Mouse (Mus musculus): Measurements from ENCODE around the gene Stk11. TPM values are rescaled to one million over a fixed set of nuclear protein-coding genes. Genes with fewer than 3 reads are reported as not detected.

Stk11 gene
- polyA plus RNA-seq, 1 experiment from 2014 or later = 11.7 TPM

DNA sequence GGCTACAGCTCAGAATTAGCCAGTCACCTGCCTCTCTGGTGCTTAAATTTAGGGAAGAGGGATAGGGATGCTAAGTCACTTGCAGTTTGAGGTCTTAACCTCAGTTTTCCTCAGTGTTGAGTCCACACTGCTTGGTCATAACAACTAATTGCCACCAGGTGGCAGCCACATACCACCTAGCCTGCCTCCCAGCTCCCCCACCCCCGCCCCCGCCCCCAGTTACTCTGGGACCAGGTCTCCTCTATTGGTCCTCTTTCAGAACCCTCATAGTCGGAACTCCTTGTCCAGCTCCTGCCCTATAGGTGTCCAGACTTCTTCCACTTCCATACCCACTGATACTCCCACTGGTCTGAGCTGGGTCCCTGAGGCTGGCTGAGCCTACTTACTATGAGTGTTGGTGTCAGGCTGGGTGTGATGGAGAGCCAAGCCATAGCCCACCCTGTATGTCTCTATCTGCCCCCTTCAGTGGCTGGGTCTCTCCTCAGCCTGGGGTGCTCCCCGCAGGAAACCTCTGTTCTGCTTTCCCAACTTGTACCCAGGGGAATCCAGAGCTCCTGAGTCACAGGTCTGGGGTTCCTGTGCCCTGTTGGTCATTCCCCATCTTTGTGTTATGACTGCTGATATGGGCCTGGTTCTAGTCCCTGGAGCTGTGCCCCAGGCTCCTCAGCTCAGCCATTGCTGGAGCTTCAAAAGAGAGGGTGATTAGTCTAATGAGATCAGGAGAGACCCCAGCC lies 60.1 kb downstream of the Stk11 start:
- H3K27me3 ChIP-seq (replicated peaks; ENCODE audit: control insufficient read depth, insufficient read depth, low read length) = no peaks in the 10 kb centered on the region
- WGBS = 32% methylated on average over 4 of the region's 4 CpGs

DNA sequence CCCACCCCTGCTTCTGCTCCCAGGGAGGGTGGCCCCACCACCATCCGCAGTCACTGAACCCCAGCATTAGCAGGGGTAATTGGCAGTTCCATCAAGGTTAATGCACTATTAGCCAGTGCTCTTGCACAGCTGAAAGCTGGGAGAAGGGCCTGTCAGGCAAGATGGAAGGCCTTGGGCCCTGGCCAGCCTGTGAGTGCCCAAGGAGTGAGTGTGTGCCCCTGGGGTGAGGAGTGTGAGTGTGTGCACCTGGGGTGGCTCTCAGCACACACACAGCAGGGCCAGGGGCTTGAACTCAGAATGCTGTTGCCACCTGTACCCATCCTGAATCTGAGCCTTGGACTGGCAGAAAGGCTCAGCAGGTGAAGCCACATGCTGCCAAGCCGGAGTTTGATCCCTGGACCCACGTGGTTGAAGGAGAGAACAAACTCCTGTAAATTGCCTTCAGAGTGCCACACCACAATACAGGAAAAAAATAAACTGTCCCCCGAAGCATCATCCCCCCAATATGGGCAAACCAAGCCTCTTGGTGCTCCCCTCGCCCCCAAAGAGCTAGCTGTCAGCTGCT lies 60.7 kb downstream of the Stk11 start:
- no peaks in the 10 kb centered on the region for H3K9me3 ChIP-seq (ENCODE audit: control insufficient read depth)
- WGBS = 78% methylated on average over 5 of the region's 5 CpGs

More for the DNA sequence above, 60.1 kb downstream of the Stk11 start:
- Histone ChIP-seq H3K4me3 (ENCODE audit: low read depth, low read length) (no peak overlapping the region), H3K4me1 (replicated peaks; ENCODE audit: control insufficient read depth, insufficient read depth, low read length) (no peaks in the 10 kb centered on the region), H3K9me3 (ENCODE audit: control insufficient read depth) (no peaks in the 10 kb centered on the region), H3K36me3 (ENCODE audit: control insufficient read depth, insufficient read depth) (peaks cover 18% of the 10 kb centered on the region), H3K27ac (ENCODE audit: low read depth, low read length) (no peak overlapping the region), H3K9ac (ENCODE audit: low read depth, low read length) (no peak overlapping the region), H3K4me2 (replicated peaks; ENCODE audit: low read depth) (no peak overlapping the region)
- peak; percentile 80 for TF ChIP-seq CTCF (IDR thresholded peaks at IDR 0.05; ENCODE audit: low read depth)
- no peak for ATAC-seq

DNA sequence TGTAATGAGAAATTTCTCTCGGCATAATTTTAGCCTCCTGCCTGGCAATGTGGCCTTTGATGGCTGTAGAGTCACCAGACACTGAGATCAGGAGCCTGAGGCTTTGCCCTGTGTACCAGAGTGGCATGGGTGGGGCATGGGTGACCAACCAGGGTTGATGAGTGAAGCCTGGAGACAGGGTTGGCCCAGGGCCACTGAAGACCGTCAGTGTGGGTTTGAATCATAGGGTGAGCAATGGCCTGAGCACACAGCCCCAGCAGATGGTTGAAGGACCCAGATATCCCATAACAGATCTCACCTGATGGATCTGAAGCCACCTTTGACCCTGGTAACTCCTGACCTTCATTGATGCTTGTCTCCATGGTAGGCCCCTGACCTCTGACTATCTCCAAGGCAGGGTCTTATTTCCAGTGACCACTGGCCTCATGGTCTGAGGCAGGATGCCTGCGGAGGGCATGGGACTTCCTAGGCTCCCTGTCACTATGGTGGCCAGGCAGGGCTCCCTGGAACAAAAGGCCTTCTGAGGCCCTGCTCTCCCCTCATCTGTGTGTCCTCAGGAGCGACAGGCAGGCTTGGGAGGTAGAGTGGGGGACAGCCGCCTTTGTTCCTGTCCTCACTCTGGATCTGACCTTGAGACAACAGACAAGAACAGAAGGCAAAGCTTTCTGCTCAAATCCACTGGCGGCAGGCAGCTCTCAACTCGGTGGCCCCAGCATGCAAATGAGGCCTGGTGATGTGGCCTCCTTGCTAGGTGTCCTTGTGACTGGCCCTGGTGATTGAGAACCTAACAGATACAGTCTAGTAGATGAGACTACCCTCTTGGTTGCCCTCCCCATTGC lies 62.1 kb downstream of the Stk11 start:
- Histone ChIP-seq H3K4me1 (replicated peaks; ENCODE audit: control insufficient read depth, insufficient read depth, low read length) (no peaks in the 10 kb centered on the region), H3K4me3 (ENCODE audit: low read depth, low read length) (no peak overlapping the region), H3K27ac (ENCODE audit: low read depth, low read length) (no peak overlapping the region), H3K27me3 (replicated peaks; ENCODE audit: control insufficient read depth, insufficient read depth, low read length) (no peaks in the 10 kb centered on the region), H3K9ac (ENCODE audit: low read depth, low read length) (no peak overlapping the region), H3K9me3 (ENCODE audit: control insufficient read depth) (no peaks in the 10 kb centered on the region), H3K4me2 (replicated peaks; ENCODE audit: low read depth) (no peak overlapping the region), H3K36me3 (ENCODE audit: control insufficient read depth, insufficient read depth) (0 out of 2 replicates have a peak, but pooled peaks cover 3% of the 10 kb centered on the region)
- 67% methylated on average over 7 of the region's 7 CpGs for WGBS
- no peak for ATAC-seq
- no peak for TF ChIP-seq CTCF (IDR thresholded peaks at IDR 0.05; ENCODE audit: low read depth)

More for the DNA sequence above, 60.7 kb downstream of the Stk11 start:
- ATAC-seq = no peak
- no peak overlapping the region for H3K4me2 ChIP-seq (replicated peaks; ENCODE audit: low read depth)
- no peak overlapping the region for H3K9ac ChIP-seq (ENCODE audit: low read depth, low read length)
- H3K27me3 ChIP-seq (replicated peaks; ENCODE audit: control insufficient read depth, insufficient read depth, low read length) = no peaks in the 10 kb centered on the region
- no peaks in the 10 kb centered on the region for H3K4me1 ChIP-seq (replicated peaks; ENCODE audit: control insufficient read depth, insufficient read depth, low read length)
- no peak overlapping the region for H3K27ac ChIP-seq (ENCODE audit: low read depth, low read length)
- no peak overlapping the region for H3K4me3 ChIP-seq (ENCODE audit: low read depth, low read length)
- H3K36me3 ChIP-seq (ENCODE audit: control insufficient read depth, insufficient read depth) = peaks cover 12% of the 10 kb centered on the region
- no peak for TF ChIP-seq CTCF (IDR thresholded peaks at IDR 0.05; ENCODE audit: low read depth)

DNA sequence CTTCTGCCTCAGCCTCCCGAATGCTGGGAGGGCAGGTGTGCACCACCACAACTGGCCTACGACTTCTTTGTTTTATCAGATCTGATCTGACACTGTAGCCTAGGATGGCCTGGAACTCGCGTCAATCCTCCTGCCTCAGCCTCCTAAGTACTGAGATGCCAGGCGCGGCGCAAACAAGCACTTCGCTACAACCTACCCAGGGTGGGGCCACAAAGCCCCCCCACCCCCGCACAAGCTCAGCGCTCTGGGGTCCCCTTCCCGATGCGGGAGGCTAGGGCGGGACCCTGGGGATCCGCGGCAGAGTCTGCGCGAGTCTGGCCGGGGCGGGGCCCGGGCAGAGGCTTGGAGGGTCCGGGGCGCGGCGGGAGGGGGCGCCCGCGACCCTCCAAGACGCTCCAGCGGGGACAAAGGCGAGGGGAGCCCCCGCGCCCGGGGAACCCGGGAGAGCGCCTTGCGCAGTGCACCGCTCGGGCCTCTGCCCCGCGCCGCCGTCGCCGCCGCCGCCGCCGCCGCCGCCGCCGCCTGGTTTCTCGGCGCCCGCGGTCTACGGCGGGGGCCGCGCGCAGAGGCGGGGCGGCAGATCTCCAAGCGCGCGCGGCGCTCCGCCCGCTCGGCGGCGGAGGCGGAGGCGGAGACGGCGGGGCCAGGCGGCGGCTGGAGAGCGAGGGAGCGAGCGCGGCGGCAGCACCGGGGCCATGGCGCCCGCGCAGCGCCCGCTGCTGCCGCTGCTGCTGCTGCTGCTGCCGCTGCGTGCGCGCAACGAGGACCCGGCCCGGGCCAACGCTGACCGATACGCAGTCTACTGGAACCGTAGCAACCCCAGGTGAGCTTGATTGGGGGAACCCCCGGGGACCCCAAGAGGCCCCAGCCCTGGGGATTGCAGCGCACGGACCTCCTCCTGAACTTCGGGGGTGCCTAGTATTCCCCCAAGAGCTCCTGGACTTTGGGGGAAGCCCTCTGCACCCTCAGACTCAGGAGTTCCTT lies 63.8 kb downstream of the Stk11 start, which contains the start of gene Efna2:
TSS of gene Efna2 (plus strand) at position 415 of the 984 bp plus-strand sequence.
- peak; percentile 22; the same call in 1 of the 2 replicates for TF ChIP-seq CTCF (IDR thresholded peaks at IDR 0.05; ENCODE audit: low read depth)
- Histone ChIP-seq H3K27me3 (replicated peaks; ENCODE audit: control insufficient read depth, insufficient read depth, low read length) (no peaks in the 10 kb centered on the region), H3K4me1 (replicated peaks; ENCODE audit: control insufficient read depth, insufficient read depth, low read length) (no peaks in the 10 kb centered on the region), H3K4me2 (replicated peaks; ENCODE audit: low read depth) (peak within 1 kb of the TSS; percentile 86), H3K9me3 (ENCODE audit: control insufficient read depth) (no peaks in the 10 kb centered on the region), H3K9ac (ENCODE audit: low read depth, low read length) (peak within 1 kb of the TSS; percentile 57), H3K36me3 (ENCODE audit: control insufficient read depth, insufficient read depth) (no peaks in the 10 kb centered on the region), H3K4me3 (ENCODE audit: low read depth, low read length) (peak within 1 kb of the TSS; percentile 60), H3K27ac (ENCODE audit: low read depth, low read length) (no peak within 1 kb of the TSS)
- 3% methylated on average over 55 of the region's 106 CpGs for WGBS
- ATAC-seq = peak; percentile 14; the same call in 1 of the 2 replicates

Other genes with a start within 250 kb of the Stk11 start
- 1.1 TPM in 2 replicates for gene Prtn3, start 241.3 kb upstream of the Stk11 start, polyA plus RNA-seq (2015; fragmentation: Nextera tagmentation; extraction: Ambion mirVana)
- gene Plppr3, start 241.2 kb upstream of the Stk11 start, polyA plus RNA-seq (2015; fragmentation: Nextera tagmentation; extraction: Ambion mirVana) = 6.2 and 7.2 TPM in 2 replicates
- gene Elane, start 229.6 kb upstream of the Stk11 start, polyA plus RNA-seq (2015; fragmentation: Nextera tagmentation; extraction: Ambion mirVana) = not detected in 2 replicates
- not detected in 2 replicates for gene Cfd, start 224.9 kb upstream of the Stk11 start, polyA plus RNA-seq (2015; fragmentation: Nextera tagmentation; extraction: Ambion mirVana)
- 17.0 and 17.8 TPM in 2 replicates for gene Med16, start 206.9 kb upstream of the Stk11 start, polyA plus RNA-seq (2015; fragmentation: Nextera tagmentation; extraction: Ambion mirVana)
- 2.9 and 17.9 TPM in 2 replicates for gene Gm26602, start 204.9 kb upstream of the Stk11 start, polyA plus RNA-seq (2015; fragmentation: Nextera tagmentation; extraction: Ambion mirVana)
- 0.21 and 0.47 TPM in 2 replicates for gene Kiss1r, start 198.8 kb upstream of the Stk11 start, polyA plus RNA-seq (2015; fragmentation: Nextera tagmentation; extraction: Ambion mirVana)
- gene R3hdm4, start 194.6 kb upstream of the Stk11 start, polyA plus RNA-seq (2015; fragmentation: Nextera tagmentation; extraction: Ambion mirVana) = 62.0 and 62.8 TPM in 2 replicates
- gene Arid3a, start 188.8 kb upstream of the Stk11 start, polyA plus RNA-seq (2015; fragmentation: Nextera tagmentation; extraction: Ambion mirVana) = 8.7 and 13.2 TPM in 2 replicates
- 41.9 and 44.0 TPM in 2 replicates for gene Wdr18, start 155.7 kb upstream of the Stk11 start, polyA plus RNA-seq (2015; fragmentation: Nextera tagmentation; extraction: Ambion mirVana)
- 0.08 and 0.17 TPM in 2 replicates for gene Grin3b, start 145.1 kb upstream of the Stk11 start, polyA plus RNA-seq (2015; fragmentation: Nextera tagmentation; extraction: Ambion mirVana)
- gene Tmem259, start 131.5 kb upstream of the Stk11 start, polyA plus RNA-seq (2015; fragmentation: Nextera tagmentation; extraction: Ambion mirVana) = 24.7 and 25.3 TPM in 2 replicates
- 109 and 117 TPM in 2 replicates for gene Cnn2, start 127.2 kb upstream of the Stk11 start, polyA plus RNA-seq (2015; fragmentation: Nextera tagmentation; extraction: Ambion mirVana)
- gene Abca7, start 119.3 kb upstream of the Stk11 start, polyA plus RNA-seq (2015; fragmentation: Nextera tagmentation; extraction: Ambion mirVana) = 2.2 and 2.5 TPM in 2 replicates
- 1.2 and 1.3 TPM in 2 replicates for gene Arhgap45, start 99.2 kb upstream of the Stk11 start, polyA plus RNA-seq (2015; fragmentation: Nextera tagmentation; extraction: Ambion mirVana)
- 90.0 and 98.5 TPM in 2 replicates for gene Polr2e, start 76.0 kb upstream of the Stk11 start, polyA plus RNA-seq (2015; fragmentation: Nextera tagmentation; extraction: Ambion mirVana)
- 1,519 and 1,523 TPM in 2 replicates for gene Gpx4, start 68.6 kb upstream of the Stk11 start, polyA plus RNA-seq (2015; fragmentation: Nextera tagmentation; extraction: Ambion mirVana)
- 9.8 and 11.1 TPM in 2 replicates for gene Sbno2, start 10.2 kb upstream of the Stk11 start, polyA plus RNA-seq (2015; fragmentation: Nextera tagmentation; extraction: Ambion mirVana)
- gene Atp5d, start 22.8 kb downstream of the Stk11 start, polyA plus RNA-seq (2015; fragmentation: Nextera tagmentation; extraction: Ambion mirVana) = 1,009 and 1,013 TPM in 2 replicates
- gene Cbarp, start 25.0 kb downstream of the Stk11 start, polyA plus RNA-seq (2015; fragmentation: Nextera tagmentation; extraction: Ambion mirVana) = 2.1 and 2.7 TPM in 2 replicates
- gene Midn, start 32.5 kb downstream of the Stk11 start, polyA plus RNA-seq (2015; fragmentation: Nextera tagmentation; extraction: Ambion mirVana) = 18.1 and 19.5 TPM in 2 replicates
- 222 and 228 TPM in 2 replicates for gene Cirbp, start 50.2 kb downstream of the Stk11 start, polyA plus RNA-seq (2015; fragmentation: Nextera tagmentation; extraction: Ambion mirVana)
- 12.7 and 13.9 TPM in 2 replicates for gene 1600002K03Rik, start 57.1 kb downstream of the Stk11 start, polyA plus RNA-seq (2015; fragmentation: Nextera tagmentation; extraction: Ambion mirVana)
- gene Efna2, start 63.7 kb downstream of the Stk11 start, polyA plus RNA-seq (2015; fragmentation: Nextera tagmentation; extraction: Ambion mirVana) = 3.5 and 3.8 TPM in 2 replicates
- gene Mum1, start 110.6 kb downstream of the Stk11 start, polyA plus RNA-seq (2015; fragmentation: Nextera tagmentation; extraction: Ambion mirVana) = 21.9 and 22.5 TPM in 2 replicates
- 584 and 605 TPM in 2 replicates for gene Ndufs7, start 133.3 kb downstream of the Stk11 start, polyA plus RNA-seq (2015; fragmentation: Nextera tagmentation; extraction: Ambion mirVana)
- 30.1 and 37.2 TPM in 2 replicates for gene Gamt, start 145.2 kb downstream of the Stk11 start, polyA plus RNA-seq (2015; fragmentation: Nextera tagmentation; extraction: Ambion mirVana)
- gene Dazap1, start 145.7 kb downstream of the Stk11 start, polyA plus RNA-seq (2015; fragmentation: Nextera tagmentation; extraction: Ambion mirVana) = 26.6 and 29.0 TPM in 2 replicates
- gene Rps15, start 176.7 kb downstream of the Stk11 start, polyA plus RNA-seq (2015; fragmentation: Nextera tagmentation; extraction: Ambion mirVana) = 708 and 727 TPM in 2 replicates
- 1.1 and 1.6 TPM in 2 replicates for gene Apc2, start 180.2 kb downstream of the Stk11 start, polyA plus RNA-seq (2015; fragmentation: Nextera tagmentation; extraction: Ambion mirVana)
- gene 2310011J03Rik, start 204.7 kb downstream of the Stk11 start, polyA plus RNA-seq (2015; fragmentation: Nextera tagmentation; extraction: Ambion mirVana) = 85.2 and 87.6 TPM in 2 replicates
- 13.1 and 18.8 TPM in 2 replicates for gene Pcsk4, start 213.7 kb downstream of the Stk11 start, polyA plus RNA-seq (2015; fragmentation: Nextera tagmentation; extraction: Ambion mirVana)
- gene Reep6, start 214.2 kb downstream of the Stk11 start, polyA plus RNA-seq (2015; fragmentation: Nextera tagmentation; extraction: Ambion mirVana) = 261 and 282 TPM in 2 replicates
- 46.7 and 50.4 TPM in 2 replicates for gene Adamtsl5, start 232.6 kb downstream of the Stk11 start, polyA plus RNA-seq (2015; fragmentation: Nextera tagmentation; extraction: Ambion mirVana)
- gene Plk5, start 240.7 kb downstream of the Stk11 start, polyA plus RNA-seq (2015; fragmentation: Nextera tagmentation; extraction: Ambion mirVana) = 0.09 and 0.20 TPM in 2 replicates